Mouse (Mus musculus): ENCODE data around the gene Cacng8.
A peak's percentile ranks its signal among the peaks of the same experiment; 100 is the strongest.
"Not testable (repeated sequence)": the region's sequence is repeated elsewhere in the genome, so short reads cannot be mapped to it uniquely, and the experiment has no call there.

Cacng8 gene

DNA sequence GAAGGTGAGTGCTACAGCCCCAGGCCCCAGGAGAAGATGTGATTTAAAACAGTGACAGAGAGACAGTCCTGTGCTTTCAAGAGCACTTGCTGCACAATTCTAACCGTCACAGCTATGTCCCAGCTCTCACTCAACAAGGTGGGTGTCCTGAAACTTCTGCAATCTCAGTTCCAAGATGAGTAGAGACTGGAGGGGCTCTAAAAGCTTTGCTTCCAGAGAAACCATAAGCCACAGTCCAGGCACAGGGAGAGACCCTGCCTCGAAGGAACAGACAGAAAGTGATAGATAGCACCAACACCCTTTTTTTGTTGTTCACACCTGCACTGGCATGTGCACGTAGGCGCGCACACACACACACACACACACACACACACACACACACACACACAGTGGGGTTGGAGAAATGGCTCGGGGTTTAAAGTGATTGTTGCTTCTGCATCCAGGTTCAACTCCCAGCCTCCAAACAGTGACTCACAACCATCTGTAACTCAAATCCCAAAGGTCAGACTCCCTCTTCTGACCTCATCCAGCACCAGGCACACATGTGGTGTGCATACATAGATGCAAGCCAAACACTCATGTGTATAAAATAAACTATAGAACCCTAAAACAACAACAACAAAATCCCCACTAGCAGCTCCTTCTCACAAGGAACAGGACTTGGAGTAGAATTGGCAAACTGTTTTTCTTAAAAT lies 4.3 kb upstream of the Cacng8 start:
- no peak for DNase-seq (ENCODE audit: extremely low read depth, low read depth)

DNA sequence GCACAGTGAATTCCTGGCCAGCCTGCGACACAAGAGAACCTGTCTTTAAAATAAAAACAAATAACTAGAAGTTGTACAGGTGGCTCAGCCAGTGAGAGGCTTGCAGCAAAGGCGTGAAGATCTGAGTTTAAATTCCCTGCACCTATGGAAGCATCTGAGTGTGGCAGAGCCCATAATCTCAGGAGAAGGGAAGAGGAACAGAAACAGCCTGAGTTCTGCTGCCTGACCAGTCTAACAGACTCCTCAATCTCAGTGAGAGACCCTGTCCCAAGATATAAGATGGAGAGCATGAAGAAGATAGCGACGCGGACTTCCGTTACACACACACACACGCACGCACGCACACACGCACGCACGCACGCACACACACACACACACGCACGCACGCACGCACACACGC lies 2.7 kb upstream of the Cacng8 start:
- DNase-seq (ENCODE audit: extremely low read depth, low read depth), result no peak

DNA sequence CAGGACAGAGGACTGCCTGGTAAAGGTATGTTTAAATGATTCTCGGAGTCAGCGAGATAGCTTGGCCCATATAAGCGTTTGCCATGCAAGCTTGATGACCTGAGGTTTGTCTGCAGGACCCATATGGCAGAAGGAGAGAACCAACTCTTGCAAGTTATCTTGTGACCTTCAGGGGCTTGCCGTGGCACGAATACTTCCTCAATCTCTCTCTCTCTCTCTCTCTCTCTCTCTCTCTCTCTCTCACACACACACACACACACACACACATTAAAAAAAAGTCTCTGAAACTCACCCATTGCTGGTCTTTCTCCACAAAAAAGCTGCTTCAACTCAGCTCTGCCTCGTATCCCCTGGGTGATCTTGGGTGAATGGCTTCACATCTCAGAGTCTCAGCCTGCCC lies 1.6 kb upstream of the Cacng8 start:
- peak; percentile 33 for DNase-seq (ENCODE audit: extremely low read depth, low read depth)

DNA sequence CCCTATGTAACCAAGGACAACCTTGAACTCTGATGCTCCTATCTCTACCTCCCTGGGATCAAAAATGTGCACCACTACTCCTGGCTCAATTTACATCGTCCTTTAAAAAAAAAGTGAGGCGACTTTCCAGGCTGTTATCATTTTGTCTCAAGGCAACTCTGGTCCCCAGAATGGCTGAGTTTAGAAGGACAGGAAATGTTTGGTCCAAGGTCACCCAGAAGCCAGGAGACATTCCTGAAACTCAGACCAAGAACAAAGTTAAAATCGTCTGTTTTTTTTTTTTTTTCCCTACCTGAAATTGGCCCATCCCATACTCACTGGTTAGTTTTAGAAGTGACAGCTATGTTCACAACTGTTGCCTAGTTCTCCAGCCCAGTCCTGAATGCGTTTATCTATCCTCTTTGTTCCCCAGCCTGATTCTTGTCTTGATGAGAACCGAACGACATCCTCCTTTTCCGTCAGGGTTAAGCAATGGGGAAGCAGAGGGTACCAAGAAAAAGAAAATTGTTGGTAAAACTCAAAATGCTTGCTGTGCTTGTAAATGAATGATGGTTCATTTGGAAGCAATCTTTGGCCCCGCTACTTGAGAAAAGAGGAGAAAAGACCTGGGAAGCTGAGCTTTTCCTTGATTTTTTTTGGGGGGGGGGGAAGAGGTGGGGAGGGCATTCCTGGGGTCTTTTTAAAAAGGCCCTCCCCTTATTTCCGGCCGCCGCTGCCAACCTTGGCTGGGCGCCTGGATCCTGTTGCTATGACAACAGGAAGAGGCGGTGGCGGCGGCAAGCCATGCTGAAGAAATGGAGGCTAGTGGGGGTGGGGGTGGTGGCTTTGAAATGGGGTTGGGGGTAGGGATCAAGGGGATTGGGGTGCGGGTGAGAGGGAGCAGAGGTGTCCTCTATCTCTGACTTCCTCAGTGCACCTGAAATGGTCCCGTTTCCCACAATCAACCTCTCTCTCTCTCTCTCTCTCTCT lies 755 bp upstream of the Cacng8 start:
- DNase-seq (ENCODE audit: extremely low read depth, low read depth), result peak; percentile 61

DNA sequence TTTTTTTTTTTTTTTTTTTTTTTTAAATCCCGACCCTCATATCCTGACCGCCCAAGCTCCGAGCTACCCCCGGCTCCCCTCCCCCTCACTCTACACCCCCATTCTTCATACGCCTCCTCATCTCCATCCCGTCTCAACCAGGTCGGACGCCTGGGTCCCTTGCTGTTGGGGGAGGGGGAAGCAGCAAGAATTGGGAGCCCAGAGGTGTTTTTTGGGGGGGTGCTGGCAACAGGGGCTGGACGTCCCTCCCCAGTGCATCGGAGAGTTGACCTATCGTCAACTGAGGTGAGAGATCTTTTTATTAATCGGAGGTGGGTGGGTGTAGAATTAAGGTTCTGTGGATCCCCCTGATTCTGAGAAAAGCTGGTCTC lies 583 bp downstream of the Cacng8 start:
- DNase-seq (ENCODE audit: extremely low read depth, low read depth), result no peak

DNA sequence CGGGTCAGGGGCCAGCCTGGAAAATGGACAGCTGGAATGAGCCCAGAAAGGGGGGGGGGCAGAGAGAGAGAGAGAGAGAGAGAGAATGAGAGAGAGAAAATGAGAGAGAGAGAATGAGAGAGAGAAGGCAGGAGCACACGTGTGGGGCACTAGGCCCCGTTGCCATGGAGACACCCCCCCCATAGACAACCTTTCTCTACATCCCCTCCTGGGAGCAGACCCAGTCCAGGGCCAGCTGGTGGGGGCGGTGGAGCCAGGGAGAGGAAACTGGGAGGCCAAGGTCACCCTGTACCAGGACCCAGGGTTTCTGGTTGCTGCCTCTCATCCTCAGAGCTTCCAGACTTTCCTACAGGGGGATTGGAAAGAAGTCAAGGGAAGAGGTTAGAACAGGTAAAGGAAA lies 1.3 kb downstream of the Cacng8 start:
- DNase-seq (ENCODE audit: extremely low read depth, low read depth), result no peak

DNA sequence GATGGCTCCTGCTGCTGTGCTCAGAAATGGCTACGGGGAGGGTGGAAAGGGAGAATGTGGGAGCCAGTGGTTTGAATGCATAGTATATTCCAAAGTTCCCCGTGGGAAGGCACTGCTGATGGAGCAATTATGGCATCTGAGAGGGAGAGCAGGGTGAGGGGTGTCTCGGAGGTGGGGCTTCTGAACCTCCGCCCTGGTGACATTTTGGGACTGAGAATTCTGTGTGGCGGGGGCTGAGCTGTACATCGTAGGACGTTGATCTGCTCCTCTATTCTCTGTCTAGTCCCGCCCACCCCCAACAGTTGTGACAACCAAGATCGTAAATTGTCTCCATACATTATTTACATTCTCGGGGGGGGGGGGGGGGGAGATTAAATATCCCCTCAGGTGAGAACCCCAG lies 6.9 kb downstream of the Cacng8 start:
- DNase-seq (ENCODE audit: extremely low read depth, low read depth), result no peak

DNA sequence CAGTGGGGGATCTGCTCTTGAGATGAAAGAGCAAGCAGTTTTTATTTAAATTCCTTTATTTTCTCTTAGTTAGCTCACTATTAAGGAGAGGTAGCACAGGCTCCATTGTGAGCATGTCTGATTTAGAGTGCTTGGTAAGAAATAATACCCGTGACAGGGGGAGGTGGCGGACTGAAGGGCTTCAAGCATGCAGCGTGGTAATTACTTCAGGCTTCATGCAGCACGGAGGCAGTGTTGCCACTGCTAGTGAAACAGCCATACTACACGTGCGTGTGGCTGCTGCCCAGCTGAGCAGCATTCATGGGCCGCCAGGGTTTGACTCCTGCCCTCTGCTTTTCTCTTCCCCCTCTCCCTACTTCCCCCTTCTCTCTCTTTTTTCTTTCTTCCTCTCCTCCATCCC lies 7.3 kb downstream of the Cacng8 start:
- DNase-seq (ENCODE audit: extremely low read depth, low read depth), result no peak

DNA sequence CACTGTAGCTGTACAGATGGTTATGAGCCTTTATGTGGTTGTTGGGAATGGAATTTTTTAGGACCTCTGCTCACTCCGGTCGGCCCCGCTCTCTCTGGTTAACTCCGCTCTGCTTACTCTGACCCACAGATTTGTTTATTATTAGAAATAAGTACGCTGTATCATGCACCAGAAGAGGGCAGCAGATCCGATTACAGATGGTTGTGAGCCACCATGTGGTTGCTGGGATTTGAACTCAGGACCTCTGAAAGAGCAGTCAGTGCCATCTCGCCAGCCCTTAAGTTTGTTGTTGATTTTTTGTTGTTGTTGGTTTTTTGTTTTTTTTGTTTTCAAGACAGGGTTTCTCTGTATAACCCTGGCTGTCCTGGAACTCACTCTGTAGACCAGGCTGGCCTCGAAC lies 7.9 kb downstream of the Cacng8 start:
- not testable (repeated sequence) for DNase-seq (ENCODE audit: extremely low read depth, low read depth)

DNA sequence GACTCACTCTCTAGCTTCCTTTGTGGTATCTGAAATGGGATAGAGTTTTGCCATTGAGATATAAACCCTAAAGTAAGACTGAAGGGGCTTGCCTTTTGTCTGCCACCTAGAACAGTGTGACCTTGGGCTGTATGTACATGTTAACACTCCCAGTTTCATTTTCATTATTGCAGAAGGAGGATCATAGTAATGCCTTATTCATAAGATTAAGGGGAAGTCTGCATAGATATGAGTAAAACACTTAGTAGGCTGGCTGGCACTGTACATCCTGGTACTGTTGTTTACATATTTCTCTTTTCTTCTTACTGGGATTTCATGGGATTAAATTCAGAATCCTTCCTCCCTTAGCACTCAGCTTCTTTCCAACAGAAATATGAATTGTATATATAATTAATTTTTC lies 9.5 kb downstream of the Cacng8 start:
- DNase-seq (ENCODE audit: extremely low read depth, low read depth), result peak; percentile 26

DNA sequence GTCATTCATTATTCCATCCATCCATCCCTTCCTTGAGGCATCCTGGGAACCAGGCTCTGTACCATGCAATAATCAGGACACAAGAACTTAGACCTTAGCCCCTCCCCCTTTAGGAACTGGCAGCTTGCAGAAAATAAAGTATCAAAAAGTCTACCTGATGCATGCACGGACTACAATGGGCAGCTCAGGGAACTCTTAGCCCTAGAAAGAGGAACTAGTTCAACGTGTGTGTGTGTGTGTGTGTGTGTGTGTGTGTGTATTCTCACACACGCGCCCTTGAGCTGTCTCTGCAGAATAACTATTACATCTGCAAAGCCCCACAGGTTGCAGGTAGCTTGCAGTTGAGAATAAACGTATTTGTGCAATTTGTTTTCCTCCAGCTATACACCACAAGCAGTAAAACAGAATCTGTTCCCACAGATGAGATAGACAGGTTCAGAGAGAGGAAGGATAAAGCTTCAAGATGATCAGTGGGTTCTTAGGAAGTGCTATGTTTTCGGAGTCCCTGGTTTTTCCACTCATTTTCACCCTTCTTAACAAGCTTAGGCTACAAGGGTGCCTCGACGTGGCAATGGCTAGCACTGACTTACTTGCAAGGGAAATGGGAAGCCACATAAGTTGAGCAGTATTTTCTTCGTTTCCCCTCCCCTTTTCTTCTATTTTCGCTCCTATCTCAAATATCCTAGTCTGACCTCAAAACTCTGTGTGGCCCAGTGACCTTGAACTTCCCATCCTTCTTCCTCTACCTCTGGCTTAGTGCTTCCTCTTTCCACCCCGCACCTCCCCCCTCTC lies 19.4 kb downstream of the Cacng8 start:
- DNase-seq (ENCODE audit: extremely low read depth, low read depth), result peak; percentile 72

DNA sequence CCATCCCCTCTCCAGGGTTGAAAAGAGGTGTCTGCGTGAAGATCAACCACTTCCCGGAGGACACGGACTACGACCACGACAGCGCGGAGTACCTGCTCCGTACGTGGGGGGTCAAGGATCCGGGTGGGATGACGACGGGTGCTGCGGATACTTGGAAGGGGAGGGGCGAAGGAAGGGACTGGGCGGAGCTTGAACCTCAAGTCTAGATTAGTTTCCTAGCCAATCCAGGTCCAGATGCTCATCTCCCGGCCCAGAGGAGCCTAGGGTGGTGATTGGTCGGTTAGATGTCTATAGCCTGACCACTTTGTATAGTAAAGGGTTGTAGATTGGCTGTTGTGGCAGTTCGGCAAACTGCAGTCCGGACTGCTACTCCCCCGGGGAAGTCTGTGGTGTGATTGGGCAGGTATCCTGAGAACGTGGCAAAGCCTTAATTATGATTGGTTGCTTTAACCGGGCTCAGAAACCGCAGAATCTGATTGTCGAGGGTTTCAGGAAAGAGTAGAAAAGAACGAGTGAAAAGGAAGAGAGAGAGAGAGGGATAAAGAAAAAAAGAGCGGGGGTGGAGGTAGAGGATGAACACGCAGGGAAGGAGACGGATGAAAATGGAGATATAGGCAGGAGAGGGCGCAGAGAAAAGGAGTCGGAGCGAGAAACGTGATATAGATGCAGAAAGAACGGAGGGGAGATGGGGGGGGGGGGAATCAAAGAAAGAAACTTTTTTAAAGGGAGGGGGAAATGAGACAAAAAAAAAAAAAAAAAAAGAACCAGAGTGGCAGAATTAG lies 20.9 kb downstream of the Cacng8 start:
- peak; percentile 99 for DNase-seq (ENCODE audit: extremely low read depth, low read depth)

DNA sequence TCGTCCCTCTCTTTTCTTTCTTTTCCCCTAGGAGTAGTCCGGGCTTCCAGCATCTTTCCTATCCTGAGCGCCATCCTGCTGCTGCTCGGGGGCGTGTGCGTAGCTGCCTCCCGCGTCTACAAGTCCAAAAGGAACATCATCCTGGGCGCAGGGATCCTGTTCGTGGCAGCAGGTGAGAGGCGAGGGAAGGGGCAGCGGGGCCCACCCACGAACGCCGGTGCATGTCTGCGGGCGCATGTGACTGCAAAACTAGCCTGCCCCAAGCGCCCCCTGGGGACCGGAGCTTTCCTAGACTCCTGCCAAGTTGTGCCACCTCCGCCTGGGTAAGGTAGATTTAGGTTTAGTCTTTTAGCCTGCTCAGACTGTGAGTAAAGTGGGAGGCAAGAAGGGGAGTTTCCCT lies 21.6 kb downstream of the Cacng8 start:
- DNase-seq (ENCODE audit: extremely low read depth, low read depth), result peak; percentile 26

DNA sequence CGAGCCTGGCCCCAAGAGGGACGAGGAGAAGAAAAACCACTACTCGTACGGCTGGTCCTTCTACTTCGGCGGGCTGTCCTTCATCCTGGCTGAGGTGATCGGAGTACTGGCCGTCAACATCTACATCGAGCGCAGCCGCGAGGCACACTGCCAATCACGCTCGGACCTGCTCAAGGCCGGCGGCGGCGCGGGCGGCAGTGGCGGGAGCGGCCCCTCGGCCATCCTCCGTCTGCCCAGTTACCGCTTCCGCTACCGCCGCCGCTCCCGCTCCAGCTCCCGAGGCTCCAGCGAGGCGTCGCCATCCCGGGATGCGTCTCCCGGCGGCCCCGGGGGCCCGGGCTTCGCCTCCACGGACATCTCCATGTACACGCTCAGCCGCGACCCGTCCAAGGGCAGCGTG lies 24.4 kb downstream of the Cacng8 start:
- no peak for DNase-seq (ENCODE audit: extremely low read depth, low read depth)

DNA sequence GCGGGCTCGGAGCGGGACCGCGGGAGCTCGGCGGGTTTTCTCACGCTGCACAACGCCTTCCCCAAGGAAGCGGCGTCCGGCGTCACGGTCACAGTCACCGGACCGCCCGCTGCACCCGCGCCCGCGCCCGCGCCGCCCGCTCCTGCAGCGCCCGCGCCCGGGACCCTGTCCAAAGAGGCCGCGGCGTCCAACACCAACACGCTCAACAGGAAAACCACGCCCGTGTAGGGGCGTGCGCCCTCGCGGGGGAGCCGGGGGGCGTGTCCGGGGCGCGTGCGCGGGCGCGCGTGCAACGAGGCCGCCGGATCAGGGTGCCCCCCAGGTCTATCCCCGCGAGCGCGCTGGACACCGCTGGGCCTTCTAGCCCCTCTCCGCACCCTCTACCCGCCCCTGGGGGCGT lies 24.9 kb downstream of the Cacng8 start:
- DNase-seq (ENCODE audit: extremely low read depth, low read depth), result no peak

DNA sequence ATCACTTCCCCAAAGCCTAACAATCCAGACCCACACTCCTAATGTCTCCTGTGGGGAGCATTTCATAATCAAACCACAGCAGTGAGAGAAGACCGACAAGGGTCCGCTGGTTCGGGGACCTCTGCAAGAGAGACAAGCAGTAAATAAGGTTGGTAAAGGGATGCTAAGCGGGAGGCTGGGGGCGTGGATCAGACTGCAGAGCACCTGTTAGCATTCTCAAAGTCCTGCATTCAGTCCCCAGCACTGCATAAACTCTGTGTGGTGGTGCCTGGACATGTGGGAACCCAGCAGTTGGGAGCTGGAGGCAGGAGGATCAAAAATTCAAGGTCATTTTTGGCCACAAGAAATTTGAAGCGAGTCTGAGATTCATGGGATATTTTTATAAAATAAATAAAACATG lies 29.5 kb downstream of the Cacng8 start:
- no peak for DNase-seq (ENCODE audit: extremely low read depth, low read depth)

DNA sequence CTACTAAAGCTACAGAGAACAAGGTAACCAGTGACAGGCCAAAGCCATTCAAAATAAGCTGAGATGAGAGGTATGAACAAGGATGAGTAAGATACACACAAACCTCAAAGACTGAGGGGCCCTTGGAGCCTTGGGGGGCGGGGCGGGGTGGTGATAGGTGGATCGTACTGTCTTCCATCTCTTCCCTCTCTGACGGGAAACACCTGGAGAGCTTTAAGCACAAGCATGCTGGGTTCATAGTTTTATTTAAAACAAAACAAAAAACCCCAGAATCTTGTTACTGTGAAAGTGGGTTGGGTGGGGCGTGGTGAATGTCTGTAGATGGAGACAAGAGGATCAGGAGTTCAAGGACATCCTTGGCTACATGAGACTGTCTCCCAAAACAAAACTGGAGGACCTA lies 30.0 kb downstream of the Cacng8 start:
- no peak for DNase-seq (ENCODE audit: extremely low read depth, low read depth)

DNA sequence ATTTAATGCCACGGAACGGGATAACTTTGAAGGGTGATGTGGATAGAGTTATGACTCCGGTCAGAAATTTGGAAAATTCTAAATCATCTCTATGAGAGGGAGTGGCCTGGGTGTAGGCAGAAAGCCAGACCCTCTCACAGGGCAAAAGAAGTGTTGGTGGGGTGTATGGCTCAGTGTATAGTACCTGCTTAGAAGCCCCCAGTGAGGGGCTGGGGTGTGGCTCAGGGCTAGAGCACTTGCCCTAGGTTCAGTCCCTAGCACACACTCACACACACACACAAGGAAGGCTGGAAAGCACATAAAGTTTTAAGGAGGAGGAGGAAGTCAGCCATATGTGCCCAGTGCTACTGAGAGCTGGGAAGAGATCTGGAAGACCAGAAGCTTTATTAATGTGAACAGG lies 30.8 kb downstream of the Cacng8 start:
- no peak for DNase-seq (ENCODE audit: extremely low read depth, low read depth)

DNA sequence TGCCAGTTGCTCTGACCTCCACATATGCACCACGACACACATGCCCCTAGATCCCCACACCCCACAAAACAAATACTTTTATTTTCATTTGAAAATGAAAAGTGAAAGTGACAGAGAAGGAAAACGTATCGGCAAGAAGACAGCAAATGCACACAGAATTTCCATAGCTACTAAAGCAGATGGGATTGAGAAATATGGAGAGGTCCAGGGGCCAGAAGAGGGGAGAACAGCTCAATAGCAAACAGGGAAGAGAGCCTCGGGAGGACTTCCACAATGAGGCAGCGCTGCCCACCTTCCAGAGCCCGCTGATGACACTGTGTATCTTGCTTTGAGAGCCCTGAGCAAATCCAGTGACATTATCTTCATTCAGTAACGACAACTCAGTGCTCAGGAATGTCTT lies 31.6 kb downstream of the Cacng8 start:
- DNase-seq (ENCODE audit: extremely low read depth, low read depth), result no peak

DNA sequence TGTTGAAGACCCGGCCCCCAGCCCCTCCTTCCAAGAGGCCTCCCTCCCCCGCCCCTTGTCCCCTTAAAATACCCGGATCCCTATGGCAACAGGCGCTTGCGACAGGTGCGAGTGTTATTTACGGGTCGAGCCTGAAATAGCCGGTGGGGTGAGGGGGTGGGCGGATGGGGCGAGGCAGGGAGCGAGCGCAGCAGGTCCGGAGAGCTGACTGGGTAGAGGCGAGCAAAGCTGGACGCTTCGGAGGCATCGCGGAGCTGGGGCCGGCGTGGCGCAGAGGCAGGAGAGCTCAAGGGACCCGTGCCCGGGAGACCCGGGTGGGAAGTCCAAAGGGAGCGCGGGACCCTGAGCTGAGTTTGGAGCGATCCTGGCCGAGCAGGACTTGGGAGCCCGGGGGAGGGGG lies 32.9 kb downstream of the Cacng8 start:
- no peak for DNase-seq (ENCODE audit: extremely low read depth, low read depth)

DNA sequence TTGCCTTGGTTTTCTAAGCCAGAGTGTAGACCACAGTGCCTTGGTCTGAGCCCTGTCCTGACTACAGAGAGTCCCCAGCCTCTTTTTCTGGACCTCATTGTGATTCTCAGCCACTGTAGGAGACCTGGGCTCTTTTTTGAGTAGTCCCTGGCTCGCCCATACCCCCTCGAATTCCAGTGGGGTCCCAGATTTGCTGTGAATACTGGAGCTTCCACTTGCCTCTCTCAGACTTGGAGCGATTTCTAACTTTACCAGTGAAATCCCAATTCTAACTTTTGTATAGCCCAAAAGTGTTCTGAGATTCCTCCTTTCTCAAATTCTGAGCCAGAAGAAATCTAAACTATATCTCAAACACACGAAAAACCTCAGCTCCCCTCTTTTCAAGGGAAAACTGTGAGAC lies 33.4 kb downstream of the Cacng8 start, which contains the start of gene Cacng6:
Gene Cacng6, plus strand, starts transcription at position 301 of the 400 bp plus-strand sequence.
- DNase-seq (ENCODE audit: extremely low read depth, low read depth), result no peak
